Mouse (Mus musculus) CD4-positive helper T cell, adult 2 months (primary cell): ENCODE measurements at regions not wholly inside any gene's neighbourhood (a gene's known extent, or its start where the extent isn't known, plus 50 kb on each side); places are given as distances from the start of the nearest gene placed in this dataset.
"Not testable (repeated sequence)": the region's sequence is repeated elsewhere in the genome, so short reads cannot be mapped to it uniquely, and the experiment has no call there.

Experiments
- DNase-seq: peaks from one replicate; pipeline ENCODE4 v3.0.0-alpha.2; 2012; ENCODE audit warnings: low read depth, missing footprints, low spot score

DNA sequence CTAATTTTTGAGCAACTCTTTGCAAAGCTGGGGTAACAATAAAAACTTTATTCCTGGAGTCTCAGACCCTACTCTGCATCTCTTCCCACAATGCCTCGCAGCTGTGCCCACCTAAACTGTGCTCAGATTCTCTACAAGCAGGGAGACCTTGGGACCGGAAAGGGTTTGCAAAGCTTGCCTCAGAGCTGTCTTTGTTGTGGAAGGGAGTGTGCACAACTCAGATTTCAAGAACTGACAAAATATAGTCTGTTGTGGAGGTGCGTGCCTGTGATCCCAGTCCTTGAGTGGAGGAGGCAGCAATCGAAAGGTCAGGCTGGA lies 530.2 kb downstream of the Pdcd6ip start:
- DNase-seq = no peak

DNA sequence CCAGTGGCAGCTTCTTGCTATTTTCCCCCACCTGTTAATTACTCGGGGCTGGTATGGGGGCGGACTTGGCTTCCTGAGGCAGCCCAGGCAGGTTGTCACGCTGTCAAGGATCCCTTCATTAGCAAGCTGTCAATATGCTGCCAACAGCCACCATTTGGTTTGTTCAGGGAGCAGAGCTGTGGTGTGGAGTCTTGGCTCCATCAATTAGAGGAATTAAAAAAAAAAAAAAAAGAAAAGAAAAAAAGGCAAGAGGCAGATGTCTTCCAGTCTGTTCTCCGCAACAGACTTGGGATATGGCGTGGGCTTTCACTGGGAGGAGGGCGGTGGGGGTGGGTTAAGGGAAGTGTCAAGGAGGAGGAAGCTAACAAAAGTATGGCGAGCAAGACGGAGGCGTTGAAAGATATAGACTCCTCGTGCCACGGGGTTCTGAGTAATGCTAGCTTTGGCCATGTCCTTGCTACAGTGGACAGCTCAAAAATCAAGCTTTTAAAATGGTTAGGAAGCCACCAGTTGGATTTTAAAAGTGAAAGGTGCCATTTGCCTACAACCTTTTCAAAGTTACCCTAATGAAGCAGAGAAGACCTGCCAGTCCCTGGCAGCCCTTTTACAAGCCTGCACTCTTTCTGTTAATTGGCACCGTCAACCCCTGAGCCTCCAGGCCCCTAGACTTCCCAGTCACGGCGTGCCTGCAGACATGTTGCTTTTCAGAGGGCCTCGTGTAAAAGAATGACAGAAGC lies 530.7 kb downstream of the Pdcd6ip start:
- no peak for DNase-seq

- DNase-seq = no peak
Observed at GRCm38 (mm10) chr9:113171767-113172405, 536.2 kb downstream of the Pdcd6ip start.

GRCm38 (mm10) chr9:113162897-113163874 lies 544.9 kb downstream of the Pdcd6ip start:
- DNase-seq = no peak

DNA sequence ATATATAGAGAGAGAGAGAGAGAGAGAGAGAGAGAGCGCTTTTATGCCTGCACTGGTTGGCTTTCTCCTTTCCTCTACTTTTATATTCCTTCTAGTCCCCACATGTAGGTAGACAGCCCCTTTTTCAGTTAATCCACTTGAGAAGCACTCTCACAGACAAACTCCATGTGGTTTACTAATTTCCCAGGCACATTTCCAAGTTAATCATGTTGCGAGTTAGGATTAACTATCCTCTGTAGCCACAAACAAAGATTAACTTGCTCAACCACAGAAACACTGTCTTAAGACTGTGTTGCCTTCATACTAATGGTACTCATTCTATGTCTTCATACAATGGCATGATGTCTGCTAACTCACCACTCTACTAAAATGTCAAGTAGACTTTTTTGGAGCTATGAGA lies 548.0 kb downstream of the Pdcd6ip start:
- DNase-seq = no peak

DNA sequence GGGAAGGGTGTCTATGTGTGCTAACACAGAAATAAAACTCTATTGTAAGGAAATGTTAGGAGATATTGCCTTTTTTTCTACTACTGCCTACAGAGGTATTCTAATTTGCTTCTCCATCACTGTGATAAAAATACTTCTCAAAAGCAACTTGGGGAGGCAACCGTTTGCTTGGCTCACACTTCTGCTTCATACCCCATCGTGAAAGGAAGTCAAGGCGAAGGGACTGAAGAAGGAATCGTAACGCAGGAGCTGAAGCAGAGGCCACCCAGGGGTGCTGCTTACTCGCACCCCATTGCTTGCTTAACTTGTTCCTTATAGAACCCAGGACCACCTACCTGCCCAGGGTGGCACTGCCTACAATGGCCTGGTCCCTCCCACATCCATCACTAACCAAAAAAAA lies 550.0 kb downstream of the Pdcd6ip start:
- no peak for DNase-seq

- no peak for DNase-seq
Observed at GRCm38 (mm10) chr9:113157474-113158076, 550.5 kb downstream of the Pdcd6ip start.

DNA sequence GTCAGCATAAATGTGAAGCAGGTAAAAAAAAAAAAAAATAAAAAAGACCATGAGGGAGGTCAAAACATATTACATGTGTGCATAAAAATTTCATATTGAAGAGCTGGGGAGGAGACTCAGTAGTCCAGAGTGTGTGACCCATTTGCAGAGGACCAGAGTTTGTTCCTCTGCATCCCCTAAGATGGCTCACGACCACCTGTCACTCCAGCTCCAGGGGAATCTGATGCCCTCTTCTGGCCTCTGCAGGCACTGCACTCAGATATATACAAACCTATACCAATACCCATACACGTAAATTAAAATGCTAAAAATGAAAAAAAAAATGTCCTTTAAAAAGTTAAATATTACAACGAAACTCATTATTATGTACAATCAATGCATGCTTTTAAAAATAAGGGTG lies 551.4 kb downstream of the Pdcd6ip start:
- DNase-seq = no peak

- DNase-seq = no peak
Observed at GRCm38 (mm10) chr9:113149084-113149483, 559.0 kb downstream of the Pdcd6ip start.

DNA sequence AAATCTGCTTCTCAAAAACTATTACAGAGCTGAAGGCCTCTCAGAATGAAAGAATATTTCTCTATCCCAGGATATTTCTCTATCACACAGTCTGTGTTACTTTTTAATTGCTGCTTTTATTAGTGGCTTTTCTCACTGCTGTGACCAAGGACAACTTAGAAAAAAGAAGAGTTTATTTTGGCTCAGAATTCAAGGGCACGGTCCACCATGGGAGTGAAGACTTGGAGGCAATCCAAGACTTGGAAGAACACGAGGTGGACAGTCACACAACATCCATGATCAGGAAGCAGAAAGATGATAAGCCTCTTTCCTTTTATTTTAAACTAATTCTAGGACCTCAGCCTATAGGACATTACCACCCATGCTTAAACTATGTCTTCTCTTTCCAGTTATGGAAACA lies 561.5 kb downstream of the Pdcd6ip start:
- DNase-seq = no peak

- DNase-seq = no peak
Observed at GRCm38 (mm10) chr9:113145036-113145435, 563.0 kb downstream of the Pdcd6ip start.

DNA sequence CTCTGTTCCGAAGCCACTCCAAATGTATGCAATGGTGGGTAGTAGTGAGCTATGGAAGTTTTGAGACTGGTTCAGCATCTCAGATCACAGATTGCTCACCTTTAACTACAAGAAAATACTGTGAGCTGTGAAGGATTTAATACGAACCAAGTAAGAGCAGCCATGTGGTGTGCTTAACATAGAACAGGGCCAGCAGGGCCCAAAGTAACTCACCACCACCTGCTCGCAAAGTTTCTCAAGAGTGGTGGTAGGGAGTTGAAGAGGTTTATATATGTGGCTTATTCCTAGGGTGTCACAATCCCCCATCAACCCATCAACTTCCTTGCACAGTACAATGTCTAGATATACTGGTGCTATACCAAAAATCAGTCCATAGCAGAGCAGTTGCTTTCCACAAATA lies 573.4 kb downstream of the Pdcd6ip start:
- DNase-seq = no peak

- no peak for DNase-seq
Observed at GRCm38 (mm10) chr9:113123004-113123692, 584.9 kb downstream of the Pdcd6ip start.

- no peak for DNase-seq
Observed at GRCm38 (mm10) chr9:113122253-113122749, 585.8 kb downstream of the Pdcd6ip start.

DNA sequence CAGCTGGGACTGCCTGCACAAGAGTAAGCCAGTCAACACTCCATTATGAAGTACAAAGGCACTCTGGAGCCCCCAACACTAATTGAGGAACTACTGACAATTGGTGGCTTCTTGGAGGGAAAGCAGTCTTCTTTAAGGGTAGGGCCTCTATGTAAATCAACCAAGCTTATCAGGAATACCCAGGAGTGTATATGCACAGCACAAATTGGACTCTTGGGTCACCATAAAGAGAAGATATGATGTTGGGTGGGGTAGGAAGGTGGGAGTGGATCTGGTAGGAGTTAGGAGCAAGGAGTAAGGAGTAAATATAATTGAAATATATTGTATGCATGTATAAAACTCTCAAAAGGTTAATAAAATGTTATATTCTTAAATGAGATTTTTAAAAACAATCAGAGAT lies 587.7 kb downstream of the Pdcd6ip start:
- DNase-seq = no peak

GRCm38 (mm10) chr9:113119721-113120120 lies 588.3 kb downstream of the Pdcd6ip start:
- DNase-seq = no peak

DNA sequence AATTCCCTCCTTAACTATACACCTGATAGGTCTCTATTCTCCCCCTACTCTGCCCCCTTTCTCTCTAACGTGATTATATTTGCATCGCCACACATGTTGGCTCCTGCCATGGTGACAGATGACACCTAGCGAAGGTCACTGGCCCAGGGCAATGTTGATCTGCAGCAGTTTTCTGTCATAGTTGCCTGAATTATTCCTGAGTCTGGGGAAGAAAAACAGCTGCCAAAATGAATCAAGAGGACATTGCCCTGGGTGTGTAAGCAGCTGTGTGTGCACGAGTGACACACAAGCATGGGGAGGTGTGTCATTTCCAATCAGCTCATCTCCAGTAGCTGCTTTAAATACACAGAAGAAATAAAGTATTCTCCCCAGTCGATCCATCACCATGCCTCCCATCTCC lies 592.5 kb downstream of the Pdcd6ip start:
- DNase-seq = no peak

GRCm38 (mm10) chr9:113112753-113113152 lies 595.3 kb downstream of the Pdcd6ip start:
- DNase-seq = no peak

DNA sequence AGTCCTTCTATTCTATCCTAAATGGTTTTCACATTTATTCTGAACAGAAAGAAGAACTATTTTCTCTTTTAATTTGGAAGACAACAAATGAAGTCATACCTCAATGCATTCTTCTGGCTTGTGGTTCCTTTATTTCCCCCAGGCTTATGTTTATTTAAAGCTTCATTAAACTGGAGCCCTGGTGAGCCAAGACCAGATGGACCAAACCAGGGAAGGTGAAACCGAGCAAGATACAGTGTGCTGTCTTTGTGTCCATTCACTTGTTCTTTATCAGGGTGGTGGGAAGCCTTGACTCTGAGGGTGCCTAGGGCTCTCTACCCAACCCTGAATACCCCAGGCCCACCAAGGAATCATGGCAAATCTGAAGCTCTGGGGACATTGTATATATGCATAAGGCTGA lies 606.3 kb downstream of the Pdcd6ip start:
- no peak for DNase-seq

DNA sequence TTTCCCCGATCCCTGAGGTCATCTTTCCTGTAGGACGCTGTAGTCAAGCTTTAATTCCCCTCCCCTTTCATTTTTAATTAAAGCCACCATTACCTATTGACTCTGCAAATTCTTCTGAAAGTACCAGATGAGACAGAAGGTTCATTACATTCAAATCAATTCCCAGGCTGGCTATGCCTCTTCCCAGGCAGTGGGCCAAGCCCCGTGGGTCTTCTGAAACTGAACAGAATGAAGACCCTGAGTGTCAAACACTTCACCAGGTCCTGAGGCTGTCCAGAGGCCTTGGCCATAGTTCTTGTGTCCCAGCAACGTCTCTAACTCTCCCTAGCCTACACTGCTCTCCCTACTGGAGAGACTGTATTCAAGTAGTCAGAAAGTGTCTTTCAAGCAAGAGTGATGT lies 607.4 kb downstream of the Pdcd6ip start:
- DNase-seq = no peak

DNA sequence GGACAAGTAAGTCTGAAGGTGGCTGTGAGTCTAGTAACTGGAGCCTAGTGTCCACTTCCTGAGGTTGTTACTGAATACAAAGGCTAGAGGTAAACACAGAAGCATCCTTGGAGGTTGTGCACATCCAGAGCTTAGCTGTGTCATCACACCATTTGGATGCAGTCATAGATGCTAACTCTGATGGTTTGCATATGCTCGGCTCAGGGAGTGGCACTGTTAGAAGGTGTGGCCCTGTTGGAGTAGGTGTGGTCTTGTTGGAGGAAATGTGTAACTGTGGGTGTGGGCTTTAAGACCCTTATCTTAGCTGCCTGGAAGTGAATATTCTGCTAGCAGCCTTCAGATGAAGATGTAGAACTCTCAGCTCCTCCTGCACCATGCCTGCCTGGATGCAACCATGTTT lies 612.6 kb downstream of the Pdcd6ip start:
- not testable (repeated sequence) for DNase-seq
